Mouse (Mus musculus): ENCODE measurements at regions not wholly inside any gene's neighbourhood (a gene's known extent, or its start where the extent isn't known, plus 50 kb on each side); places are given as distances from the start of the nearest gene placed in this dataset.

- DNase-seq (ENCODE audit: low spot score in 2 of 2) = no peak
These were observed 60.9 kb upstream of the Foxa2 start for GRCm38 (mm10) chr2:148107607-148108115.

- DNase-seq (ENCODE audit: low spot score in 2 of 2) = no peak
These were observed 63.4 kb upstream of the Foxa2 start for GRCm38 (mm10) chr2:148110149-148110548.

- peak in 1 of 2 experiments; percentile 31 for DNase-seq (ENCODE audit: low spot score in 2 of 2)
These were observed 65.1 kb upstream of the Foxa2 start for GRCm38 (mm10) chr2:148111889-148112288.

GRCm38 (mm10) chr2:148113184-148113583, 66.4 kb upstream of the Foxa2 start:
- DNase-seq (ENCODE audit: low spot score in 2 of 2) = no peak

GRCm38 (mm10) chr2:148114600-148114999, 67.8 kb upstream of the Foxa2 start:
- no peak for DNase-seq (ENCODE audit: low spot score in 2 of 2)

GRCm38 (mm10) chr2:148116033-148116790, 69.4 kb upstream of the Foxa2 start:
- DNase-seq (ENCODE audit: low spot score in 2 of 2) = no peak

GRCm38 (mm10) chr2:148117420-148117819, 70.7 kb upstream of the Foxa2 start:
- DNase-seq (ENCODE audit: low spot score in 2 of 2) = no peak

GRCm38 (mm10) chr2:148121885-148122876, 75.4 kb upstream of the Foxa2 start:
- peak; percentile 36 to 74 for DNase-seq (ENCODE audit: low spot score in 2 of 2)

GRCm38 (mm10) chr2:148123780-148124179, 77.0 kb upstream of the Foxa2 start:
- DNase-seq (ENCODE audit: low spot score in 2 of 2) = peak in 1 of 2 experiments; percentile 11

- no peak for DNase-seq (ENCODE audit: low spot score in 2 of 2)
These were observed 87.0 kb upstream of the Foxa2 start for GRCm38 (mm10) chr2:148133811-148134210.

- DNase-seq (ENCODE audit: low spot score in 2 of 2) = no peak
These were observed 95.2 kb upstream of the Foxa2 start for GRCm38 (mm10) chr2:148141936-148142335.

- no peak for DNase-seq (ENCODE audit: low spot score in 2 of 2)
These were observed 98.0 kb upstream of the Foxa2 start for GRCm38 (mm10) chr2:148144816-148145215.

GRCm38 (mm10) chr2:148148272-148148671, 101.5 kb upstream of the Foxa2 start:
- no peak for DNase-seq (ENCODE audit: low spot score in 2 of 2)

- DNase-seq (ENCODE audit: low spot score in 2 of 2) = no peak
These were observed 102.7 kb upstream of the Foxa2 start for GRCm38 (mm10) chr2:148149426-148149825.

GRCm38 (mm10) chr2:148153513-148154271, 106.9 kb upstream of the Foxa2 start:
- no peak for DNase-seq (ENCODE audit: low spot score in 2 of 2)

GRCm38 (mm10) chr2:148156122-148156521, 109.4 kb upstream of the Foxa2 start:
- no peak for DNase-seq (ENCODE audit: low spot score in 2 of 2)

- DNase-seq (ENCODE audit: low spot score in 2 of 2) = no peak
These were observed 112.3 kb upstream of the Foxa2 start for GRCm38 (mm10) chr2:148159028-148159600.

GRCm38 (mm10) chr2:148160997-148161396, 114.2 kb upstream of the Foxa2 start:
- no peak for DNase-seq (ENCODE audit: low spot score in 2 of 2)

- DNase-seq (ENCODE audit: low spot score in 2 of 2) = peak; percentile 21 to 55
These were observed 115.2 kb upstream of the Foxa2 start for GRCm38 (mm10) chr2:148161966-148162365.

GRCm38 (mm10) chr2:148162562-148162961, 115.8 kb upstream of the Foxa2 start:
- DNase-seq (ENCODE audit: low spot score in 2 of 2) = peak in 1 of 2 experiments; percentile 59

GRCm38 (mm10) chr2:148171113-148171512, 124.3 kb upstream of the Foxa2 start:
- DNase-seq (ENCODE audit: low spot score in 2 of 2) = no peak
